Mouse (Mus musculus) megakaryocyte, embryonic 14.5 days (primary cell): ENCODE measurements around the gene 4933411K16Rik. TPM values are rescaled to one million over a fixed set of nuclear protein-coding genes. Genes with fewer than 3 reads are reported as not detected.

Experiments
- H3K27me3 ChIP-seq: replicated peaks from 2 replicates; pipeline ENCODE3; 2012; ENCODE audit warnings: inconsistent platforms
- H3K36me3 ChIP-seq: replicated peaks from 2 replicates; pipeline ENCODE3; 2012; ENCODE audit warnings: low read length, inconsistent platforms, mixed read lengths
- H3K4me1 ChIP-seq: 2 replicates; pipeline ENCODE4 v1.6.1; 2012; ENCODE audit warnings: inconsistent platforms
- H3K4me3 ChIP-seq: replicated peaks from 2 replicates; pipeline ENCODE3; 2012; ENCODE audit warnings: moderate library complexity, mild to moderate bottlenecking, inconsistent platforms
- H3K9me3 ChIP-seq: 2 replicates; pipeline ENCODE4 v1.6.1; 2012; ENCODE audit warnings: inconsistent platforms
- FLI1 ChIP-seq: IDR thresholded peaks from 2 replicates; pipeline ENCODE4 v1.6.1; 2012; ENCODE audit warnings: low read length, inconsistent platforms, mixed read lengths
- GATA1 ChIP-seq: IDR thresholded peaks from 3 replicates; pipeline ENCODE4 v1.6.1; 2012; ENCODE audit warnings: mixed read lengths, low read length, inconsistent platforms, borderline replicate concordance
- polyA plus RNA-seq: library from polyadenylated mRNA; stranded (reverse); fragments of >175 nt; gene quantifications from 2 replicates; pipeline ENCODE4 v1.2.3, GENCODE M21; 2012; ENCODE audit warnings: low replicate concordance; ENCODE audit not compliant: insufficient read depth

The 4933411K16Rik gene
- polyA plus RNA-seq: not detected in 2 replicates

DNA sequence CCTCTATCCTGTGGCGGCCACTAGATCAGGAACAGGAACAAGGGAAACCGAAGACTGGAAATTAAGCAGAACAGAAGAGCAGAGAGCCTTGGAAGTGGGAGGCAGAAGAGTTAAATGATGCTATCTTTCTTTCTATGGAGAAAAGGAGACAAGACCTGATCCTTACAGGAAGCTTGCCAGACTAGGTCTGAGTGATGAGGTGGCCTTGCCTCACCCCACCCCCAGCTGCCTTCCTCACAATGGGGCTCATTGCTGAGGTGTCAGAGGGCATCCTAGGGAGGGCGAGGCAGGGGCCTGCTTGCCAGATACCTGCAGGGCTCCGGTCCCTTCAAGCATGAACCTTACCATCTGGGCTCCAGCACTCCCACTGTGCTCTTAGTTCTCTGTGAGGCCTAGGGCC is at the start of gene 4933411K16Rik:
Gene 4933411K16Rik, plus strand, starts transcription at position 301 of the 400 bp plus-strand sequence.
- Histone ChIP-seq H3K4me1 (0 out of 2 replicates have a peak, but pooled peaks cover 2% of the 10 kb centered on the region), H3K4me3 (no peak within 1 kb of the TSS), H3K27me3 (peaks cover 32% of the 10 kb centered on the region), H3K36me3 (no peaks in the 10 kb centered on the region), H3K9me3 (no peaks in the 10 kb centered on the region)
- TF ChIP-seq FLI1 (no peak), GATA1 (no peak)

DNA sequence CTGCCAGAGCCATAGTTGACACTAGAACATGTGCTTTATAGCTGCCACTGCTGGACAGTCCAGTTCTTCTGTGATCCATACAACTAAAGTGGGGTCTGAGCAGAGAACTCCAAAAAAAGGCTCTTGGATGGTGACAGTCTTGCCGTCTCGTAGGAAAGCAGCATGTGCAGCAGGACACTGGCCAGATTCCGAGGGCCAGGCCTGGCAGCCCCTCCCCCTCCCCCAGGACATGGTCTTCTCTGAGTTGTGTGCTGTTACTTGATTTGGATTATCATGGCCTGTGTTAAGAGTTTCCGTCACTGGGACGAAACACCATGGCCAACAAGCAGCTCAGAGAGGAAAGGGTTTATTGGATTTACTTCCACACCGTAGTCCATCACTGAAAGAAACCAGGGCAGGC is 47.8 kb upstream of the 4933411K16Rik start:
- Histone ChIP-seq H3K4me3 (no peak overlapping the region), H3K27me3 (peaks cover 47% of the 10 kb centered on the region), H3K36me3 (peaks cover 7% of the 10 kb centered on the region), H3K4me1 (peaks cover 66% of the 10 kb centered on the region), H3K9me3 (no peaks in the 10 kb centered on the region)
- TF ChIP-seq FLI1: no peak
- TF ChIP-seq GATA1: no peak

DNA sequence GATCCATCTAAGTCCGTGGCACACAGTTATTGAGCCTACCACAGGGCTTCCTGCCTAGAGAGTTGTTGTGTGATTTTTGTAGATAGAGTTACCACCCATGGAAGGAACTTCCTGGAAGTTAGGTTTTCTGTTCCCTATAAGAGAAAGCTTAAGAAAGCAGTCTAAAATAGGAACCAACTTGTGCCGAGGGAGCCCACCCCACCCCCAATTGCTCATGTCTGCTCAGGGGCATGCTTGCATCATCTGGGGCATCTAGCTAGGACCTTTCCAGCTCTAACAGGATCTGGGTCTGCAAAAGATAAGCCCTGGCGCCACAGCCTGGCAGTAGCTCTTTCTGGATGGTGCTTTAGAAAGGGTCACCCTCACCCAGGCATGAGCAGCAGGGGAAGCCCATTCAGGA is 46.4 kb upstream of the 4933411K16Rik start:
- Histone ChIP-seq H3K27me3 (peaks cover 54% of the 10 kb centered on the region), H3K4me1 (peaks cover 59% of the 10 kb centered on the region), H3K36me3 (peaks cover 7% of the 10 kb centered on the region), H3K9me3 (no peaks in the 10 kb centered on the region), H3K4me3 (peak overlapping the region; percentile 57)
- TF ChIP-seq GATA1 (no peak), FLI1 (no peak)

DNA sequence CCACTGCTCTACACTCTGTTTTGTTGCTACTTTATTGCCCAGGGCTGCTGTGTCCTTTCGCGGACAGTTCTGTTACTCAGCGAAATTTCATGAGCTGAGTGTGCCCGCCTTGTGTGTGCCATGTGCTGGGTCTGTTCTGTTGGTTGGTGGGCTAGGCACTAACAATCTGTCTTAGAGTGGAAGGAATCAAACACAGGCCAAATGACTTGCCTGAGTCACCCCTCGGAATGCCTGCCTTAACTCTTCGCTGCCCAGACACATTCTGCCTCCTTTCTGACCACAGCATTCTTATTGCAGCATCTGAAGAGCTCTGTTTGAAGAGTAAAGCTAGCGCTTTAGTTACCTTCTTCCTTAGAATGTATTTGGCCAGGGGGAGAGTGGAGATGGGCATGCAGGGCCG is 45.5 kb upstream of the 4933411K16Rik start:
- Histone ChIP-seq H3K4me3 (no peak overlapping the region), H3K9me3 (no peaks in the 10 kb centered on the region), H3K4me1 (peaks cover 57% of the 10 kb centered on the region), H3K27me3 (peaks cover 56% of the 10 kb centered on the region), H3K36me3 (peaks cover 8% of the 10 kb centered on the region)
- TF ChIP-seq FLI1 (no peak), GATA1 (no peak)

DNA sequence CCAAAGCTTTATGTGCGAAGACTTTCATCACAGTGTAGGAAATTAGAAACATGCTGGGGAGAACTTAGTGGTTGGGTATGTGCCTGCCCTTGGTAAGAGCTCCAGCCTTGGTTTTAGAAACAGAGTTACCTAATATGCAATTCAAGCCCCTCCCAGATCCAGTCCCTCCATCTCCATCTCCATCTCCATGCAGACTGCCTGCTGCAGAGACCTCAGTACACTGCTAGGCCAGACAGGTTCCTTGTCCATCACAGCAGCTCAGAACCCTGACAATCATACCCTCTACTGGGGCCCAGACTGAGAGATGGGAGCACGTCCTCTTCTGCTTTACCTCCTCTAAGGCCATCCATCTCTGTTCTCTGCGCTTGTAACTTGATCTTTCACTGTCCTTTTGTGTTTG is 43.5 kb upstream of the 4933411K16Rik start:
- TF ChIP-seq FLI1 (no peak), GATA1 (no peak)
- Histone ChIP-seq H3K27me3 (peaks cover 59% of the 10 kb centered on the region), H3K36me3 (peaks cover 15% of the 10 kb centered on the region), H3K9me3 (no peaks in the 10 kb centered on the region), H3K4me1 (peaks cover 56% of the 10 kb centered on the region), H3K4me3 (no peak overlapping the region)

DNA sequence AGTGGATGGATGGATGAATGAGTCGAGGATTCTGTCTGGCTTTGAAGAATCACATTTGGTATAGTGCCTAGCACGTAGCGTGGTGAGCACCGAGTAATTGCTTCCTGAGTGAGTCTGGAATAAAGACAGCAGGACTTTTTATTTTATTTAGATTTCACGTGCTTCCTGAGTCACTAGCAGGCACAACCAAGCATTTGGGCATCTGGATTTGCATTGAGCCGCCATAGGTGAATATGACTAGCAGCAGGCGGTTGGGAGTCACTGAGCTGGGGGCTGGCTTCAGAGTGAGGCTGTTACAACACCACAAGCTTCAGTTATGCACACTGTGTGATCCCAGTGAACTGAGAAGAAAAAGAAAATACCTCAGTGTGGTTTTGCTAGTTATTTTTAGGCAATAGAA is 43.0 kb upstream of the 4933411K16Rik start:
- peaks cover 56% of the 10 kb centered on the region for H3K4me1 ChIP-seq
- peaks cover 55% of the 10 kb centered on the region for H3K27me3 ChIP-seq
- TF ChIP-seq GATA1 (no peak), FLI1 (no peak)
- peaks cover 17% of the 10 kb centered on the region for H3K36me3 ChIP-seq
- no peaks in the 10 kb centered on the region for H3K9me3 ChIP-seq
- H3K4me3 ChIP-seq: no peak overlapping the region

DNA sequence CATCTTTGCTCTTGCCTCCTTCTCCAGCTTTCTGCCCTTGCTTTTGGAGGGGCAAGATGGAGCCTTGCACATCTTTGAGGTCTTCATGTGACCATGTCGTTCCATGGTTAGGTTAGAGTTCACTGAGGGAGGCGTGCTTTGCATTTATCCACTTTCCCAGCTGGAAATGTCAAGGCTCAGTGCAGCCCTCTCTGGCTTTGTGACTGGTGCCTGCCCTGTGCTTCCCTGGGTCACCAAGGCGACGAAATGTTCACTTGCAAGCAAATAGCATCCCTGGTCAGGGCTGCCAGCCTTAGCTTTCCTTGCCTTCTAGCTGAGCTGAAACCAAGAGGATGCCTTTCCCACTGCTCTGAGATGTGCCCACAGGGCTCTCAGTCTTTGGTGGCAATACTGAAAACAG is 41.6 kb upstream of the 4933411K16Rik start:
- TF ChIP-seq GATA1: no peak
- TF ChIP-seq FLI1: no peak
- peaks cover 56% of the 10 kb centered on the region for H3K4me1 ChIP-seq
- H3K27me3 ChIP-seq: peaks cover 44% of the 10 kb centered on the region
- H3K9me3 ChIP-seq: no peaks in the 10 kb centered on the region
- H3K36me3 ChIP-seq: peaks cover 17% of the 10 kb centered on the region
- H3K4me3 ChIP-seq: no peak overlapping the region

DNA sequence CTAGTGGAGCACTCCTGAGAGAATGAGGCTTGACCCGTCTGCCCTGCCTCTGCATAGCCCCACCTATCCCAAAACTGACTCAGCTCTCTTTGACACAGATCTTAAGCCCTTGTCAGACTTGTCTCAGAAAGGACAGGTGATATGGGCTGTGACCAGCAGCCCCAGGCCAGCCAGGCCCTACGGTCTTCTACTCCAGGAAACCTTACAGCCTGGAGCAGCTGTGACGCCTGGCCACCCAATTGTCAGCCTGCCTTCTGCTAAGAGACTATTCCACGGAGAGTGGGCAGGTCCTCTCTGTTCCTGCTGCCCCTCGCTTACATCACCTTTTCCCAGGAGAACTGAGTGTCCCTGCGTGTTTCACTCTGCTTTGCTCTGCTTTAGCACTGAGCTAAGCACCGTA is 40.9 kb upstream of the 4933411K16Rik start:
- peaks cover 56% of the 10 kb centered on the region for H3K4me1 ChIP-seq
- TF ChIP-seq GATA1: no peak
- no peak for TF ChIP-seq FLI1
- H3K9me3 ChIP-seq: no peaks in the 10 kb centered on the region
- H3K36me3 ChIP-seq: peaks cover 17% of the 10 kb centered on the region
- H3K4me3 ChIP-seq: no peak overlapping the region
- peaks cover 39% of the 10 kb centered on the region for H3K27me3 ChIP-seq

DNA sequence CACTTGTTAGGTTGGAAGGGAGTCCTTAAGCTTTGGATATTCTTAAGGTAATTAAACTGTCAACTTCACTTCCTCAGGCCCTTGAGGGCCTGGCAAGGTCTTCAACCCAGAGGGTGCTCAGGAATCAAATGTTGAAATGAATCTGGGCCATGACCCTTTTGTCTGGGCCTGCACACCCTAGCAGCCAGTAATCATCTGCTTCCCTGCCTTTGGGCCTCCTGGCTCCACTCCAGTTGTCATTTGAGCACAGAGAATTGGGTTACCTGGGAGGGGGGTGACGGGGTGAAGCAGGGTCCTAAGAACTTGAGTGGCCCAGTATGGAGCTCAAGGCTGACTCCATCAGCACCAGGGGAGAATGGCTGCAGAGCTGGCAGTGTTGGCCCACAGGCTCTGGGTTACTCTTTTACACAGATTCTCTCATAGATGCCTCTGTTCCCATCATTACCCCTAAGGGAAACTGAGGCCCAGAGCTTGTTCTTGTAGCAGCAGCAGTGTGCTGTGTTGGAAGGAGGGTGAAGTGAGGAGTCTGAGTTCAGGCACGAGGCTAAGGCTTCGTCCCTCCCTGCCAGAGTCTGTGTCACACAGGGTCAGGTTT is 37.7 kb upstream of the 4933411K16Rik start:
- no peak overlapping the region for H3K4me3 ChIP-seq
- peaks cover 63% of the 10 kb centered on the region for H3K4me1 ChIP-seq
- no peaks in the 10 kb centered on the region for H3K9me3 ChIP-seq
- peaks cover 24% of the 10 kb centered on the region for H3K27me3 ChIP-seq
- TF ChIP-seq FLI1: no peak
- no peak for TF ChIP-seq GATA1
- H3K36me3 ChIP-seq: peaks cover 15% of the 10 kb centered on the region

DNA sequence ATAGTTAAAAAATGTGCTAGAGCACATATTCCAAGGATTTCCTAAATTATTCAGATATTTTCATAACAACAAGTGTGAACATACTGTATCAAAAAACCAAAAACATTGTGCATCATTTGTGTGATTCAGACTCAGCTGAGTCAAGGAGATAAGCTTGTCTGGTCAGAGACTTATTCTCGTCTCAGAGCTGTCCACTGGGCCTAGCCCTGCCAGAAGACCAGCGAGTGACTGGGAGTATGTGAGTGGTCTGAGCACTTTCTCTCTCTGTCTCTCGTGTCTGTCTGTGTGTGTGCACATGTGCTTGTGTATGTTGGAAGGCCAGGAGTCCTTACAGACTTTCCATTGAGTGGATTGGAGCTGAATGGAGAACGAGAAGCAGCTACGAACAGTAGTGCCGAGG is 37.0 kb upstream of the 4933411K16Rik start:
- no peak overlapping the region for H3K4me3 ChIP-seq
- H3K9me3 ChIP-seq: no peaks in the 10 kb centered on the region
- H3K4me1 ChIP-seq: peaks cover 69% of the 10 kb centered on the region
- no peak for TF ChIP-seq FLI1
- no peak for TF ChIP-seq GATA1
- H3K36me3 ChIP-seq: peaks cover 15% of the 10 kb centered on the region
- peaks cover 21% of the 10 kb centered on the region for H3K27me3 ChIP-seq
